Mouse (Mus musculus) WW6 (cell line): ENCODE data around the gene Mylpf.

Source experiments
- DNase-seq: peaks from one replicate; pipeline ENCODE4 v3.0.0-alpha.2; 2013; ENCODE audit warnings: low read depth, low spot score

Gene Mylpf

DNA sequence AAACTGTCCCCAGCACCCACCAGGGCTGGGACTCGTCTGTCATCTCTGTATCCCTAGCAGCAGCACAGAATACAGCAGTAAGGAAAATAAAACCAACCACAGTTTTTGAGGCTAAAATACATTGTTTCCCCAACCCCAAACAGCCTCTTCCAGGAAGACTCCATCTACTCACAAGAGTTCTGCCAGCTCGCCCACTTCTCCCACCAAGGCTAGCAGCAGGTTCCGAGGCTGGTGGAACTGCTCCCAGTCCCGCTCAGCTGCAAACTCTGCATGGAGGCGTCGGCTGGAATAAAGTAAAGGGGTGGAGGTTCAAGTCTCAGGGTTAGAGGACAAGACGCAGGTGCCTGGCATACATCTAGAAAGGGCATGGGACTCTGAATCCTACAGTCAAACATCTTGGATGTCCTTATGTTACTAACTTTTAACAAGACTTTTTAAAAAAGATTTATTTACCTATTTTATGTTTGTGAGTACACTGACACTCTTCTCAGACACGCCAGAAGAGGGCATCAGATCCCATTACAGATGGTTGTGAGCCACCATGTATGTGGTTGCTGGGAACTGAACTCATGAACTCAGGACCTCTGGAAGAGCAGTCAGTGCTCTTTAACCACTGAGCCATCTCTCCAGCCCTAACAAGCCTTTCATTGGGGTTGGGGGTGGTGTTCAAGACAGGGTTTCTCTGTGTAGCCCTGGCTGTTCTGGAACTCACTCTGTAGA is 50.7 kb downstream of the Mylpf start:
- DNase-seq, result no peak

DNA sequence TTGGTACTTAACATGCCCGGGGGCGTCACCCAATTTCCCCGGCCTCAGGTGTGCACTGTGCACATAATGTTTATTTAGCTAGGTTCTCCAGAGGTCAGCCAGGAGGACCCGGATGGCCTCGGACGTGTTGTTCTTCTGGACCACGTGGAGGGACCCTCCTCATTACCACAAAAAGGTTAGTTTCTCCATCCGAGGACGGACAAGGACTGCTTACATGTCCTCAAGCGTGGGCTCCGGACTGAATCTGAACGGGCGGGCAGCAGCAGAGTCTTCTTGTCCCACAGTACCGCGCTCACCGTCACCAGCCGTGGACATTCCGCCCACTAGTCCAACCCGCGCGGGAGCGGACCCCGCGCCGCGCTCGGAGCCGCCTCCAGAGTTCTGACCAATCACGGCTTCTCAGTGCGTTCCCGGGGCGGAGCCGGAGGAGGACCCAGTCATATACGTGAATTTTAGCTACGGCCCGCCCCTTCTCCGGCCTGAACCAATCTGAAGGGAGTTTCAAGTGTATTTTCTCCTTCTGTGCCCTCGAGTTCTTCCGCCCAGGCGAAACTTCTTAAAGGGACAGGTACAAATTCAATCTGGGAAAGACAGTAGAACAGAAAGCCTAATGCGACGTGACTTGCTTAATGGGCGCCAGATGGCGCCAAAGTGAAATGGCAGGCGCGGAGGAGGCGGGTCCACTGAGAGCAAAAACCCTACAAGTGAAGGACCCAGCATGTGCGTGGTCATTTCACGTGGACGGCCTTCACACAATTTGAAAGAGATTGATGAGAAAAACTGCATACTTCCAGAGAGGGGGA is 51.8 kb downstream of the Mylpf start, which contains the start of gene Dctpp1:
Gene Dctpp1, minus strand, starts transcription at position 401 of the 803 bp plus-strand sequence.
- peak; percentile 95 for DNase-seq

DNA sequence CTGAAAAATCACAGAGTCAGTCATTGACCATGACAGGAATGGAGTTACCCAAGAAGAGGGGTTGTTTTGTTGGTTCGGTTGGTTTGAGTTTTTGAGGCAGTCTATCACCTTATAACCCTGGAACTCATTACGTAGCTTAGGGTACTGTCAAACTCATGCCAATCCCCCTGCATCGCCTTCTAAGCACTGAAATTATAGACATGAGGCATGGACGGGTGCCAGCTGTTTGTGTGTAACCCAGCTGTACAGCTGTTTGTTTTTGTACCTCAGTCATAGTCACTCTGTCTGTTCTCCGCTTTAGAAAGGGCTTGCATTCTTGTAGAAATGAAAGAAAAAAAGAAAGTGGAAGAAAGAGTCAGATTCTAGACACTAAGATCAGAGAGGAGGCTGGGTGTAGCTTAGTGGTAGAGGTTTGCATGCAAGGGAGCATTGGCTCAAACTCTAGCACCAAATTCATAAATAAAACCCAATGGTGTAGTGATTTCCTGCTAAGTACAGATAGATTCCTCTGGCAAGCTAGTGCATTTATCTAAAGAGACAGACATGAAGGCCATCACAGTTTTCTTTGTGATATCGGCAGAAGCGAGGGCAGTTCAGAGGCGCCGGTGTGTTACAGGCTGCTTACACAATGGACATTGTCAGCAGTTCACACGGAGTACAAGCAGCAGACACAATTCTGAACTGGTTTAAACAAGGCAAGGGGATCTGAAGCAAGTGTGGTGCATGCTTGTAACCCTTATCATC is 53.7 kb downstream of the Mylpf start:
- DNase-seq, result no peak

DNA sequence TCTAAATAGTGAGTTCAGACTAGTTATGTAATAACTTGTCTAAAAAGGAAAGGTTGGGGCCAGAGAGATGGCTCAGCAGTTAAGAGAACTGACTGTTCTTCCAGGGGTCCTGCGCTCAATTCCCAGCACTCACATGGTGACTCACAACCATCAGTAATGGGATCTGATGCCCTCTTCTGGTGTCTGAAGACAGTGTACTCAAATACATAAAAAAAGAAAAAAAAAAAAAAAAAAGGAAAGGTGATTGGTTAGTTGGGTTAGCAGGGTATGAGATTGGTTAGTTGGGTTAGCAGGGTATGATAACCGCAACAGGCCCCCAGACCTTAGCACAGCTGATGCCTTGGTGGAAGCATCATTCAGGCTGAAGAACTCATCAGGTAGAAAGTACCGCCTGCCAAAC is 54.8 kb downstream of the Mylpf start:
- no peak for DNase-seq
